Mouse (Mus musculus) erythroblast, embryonic 14.5 days (primary cell): ENCODE measurements around the gene Ak9. TPM values are rescaled to one million over a fixed set of nuclear protein-coding genes. Genes with fewer than 3 reads are reported as not detected.

Experiments used
- H3K27me3 ChIP-seq: 2 replicates; pipeline ENCODE4 v1.6.1; 2012; ENCODE audit warnings: inconsistent platforms; ENCODE audit not compliant: control insufficient read depth
- H3K36me3 ChIP-seq: 2 replicates; pipeline ENCODE4 v1.6.1; 2012; ENCODE audit warnings: mild to moderate bottlenecking, inconsistent platforms; ENCODE audit not compliant: control insufficient read depth
- H3K4me1 ChIP-seq: 2 replicates; pipeline ENCODE4 v1.6.1; 2012; ENCODE audit warnings: inconsistent platforms; ENCODE audit not compliant: control insufficient read depth
- H3K4me3 ChIP-seq: replicated peaks from 2 replicates; pipeline ENCODE3; 2012; ENCODE audit warnings: moderate library complexity, mild to moderate bottlenecking, inconsistent platforms
- H3K9me3 ChIP-seq: 2 replicates; pipeline ENCODE4 v1.6.1; 2012; ENCODE audit warnings: low read length, inconsistent platforms, mixed read lengths; ENCODE audit not compliant: control insufficient read depth
- GATA1 ChIP-seq: IDR thresholded peaks from 2 replicates; pipeline ENCODE4 v1.6.1; 2012; ENCODE audit warnings: low read length, inconsistent platforms, mixed read lengths
- TAL1 ChIP-seq: IDR thresholded peaks from 3 replicates; pipeline ENCODE4 v1.6.1; 2012; ENCODE audit warnings: low read length, inconsistent platforms, mixed read lengths
- polyA plus RNA-seq: library from polyadenylated mRNA; stranded (reverse); fragments of >175 nt; gene quantifications from 2 replicates; pipeline ENCODE4 v1.2.3, GENCODE M21; 2012

The Ak9 gene
- polyA plus RNA-seq, 1 experiment, result not detected

GRCm38 (mm10) chr10:41426368-41426767 is 122.6 kb downstream of the Ak9 start:
- TF ChIP-seq TAL1, result no peak
- no peak for TF ChIP-seq GATA1
- H3K27me3 ChIP-seq, result no peaks in the 10 kb centered on the region
- no peaks in the 10 kb centered on the region for H3K9me3 ChIP-seq
- H3K4me3 ChIP-seq, result no peak overlapping the region
- H3K36me3 ChIP-seq, result no peaks in the 10 kb centered on the region
- H3K4me1 ChIP-seq, result no peaks in the 10 kb centered on the region

GRCm38 (mm10) chr10:41434624-41435023 is 130.8 kb downstream of the Ak9 start:
- no peaks in the 10 kb centered on the region for H3K36me3 ChIP-seq
- no peak for TF ChIP-seq GATA1
- TF ChIP-seq TAL1, result no peak
- H3K27me3 ChIP-seq, result peaks cover 7% of the 10 kb centered on the region
- no peaks in the 10 kb centered on the region for H3K9me3 ChIP-seq
- no peak overlapping the region for H3K4me3 ChIP-seq
- H3K4me1 ChIP-seq, result no peaks in the 10 kb centered on the region; the same call in 1 of the 2 replicates

GRCm38 (mm10) chr10:41435141-41435540 is 131.4 kb downstream of the Ak9 start:
- no peak overlapping the region for H3K4me3 ChIP-seq
- H3K9me3 ChIP-seq, result no peaks in the 10 kb centered on the region
- H3K36me3 ChIP-seq, result no peaks in the 10 kb centered on the region
- H3K4me1 ChIP-seq, result no peaks in the 10 kb centered on the region; the same call in 1 of the 2 replicates
- no peak for TF ChIP-seq GATA1
- no peak for TF ChIP-seq TAL1
- peaks cover 7% of the 10 kb centered on the region for H3K27me3 ChIP-seq

- no peaks in the 10 kb centered on the region for H3K9me3 ChIP-seq
- peaks cover 19% of the 10 kb centered on the region for H3K36me3 ChIP-seq
- H3K4me3 ChIP-seq, result no peak overlapping the region
- H3K4me1 ChIP-seq, result peaks cover 37% of the 10 kb centered on the region
- peaks cover 4% of the 10 kb centered on the region for H3K27me3 ChIP-seq
- no peak for TF ChIP-seq TAL1
These were observed 144.4 kb downstream of the Ak9 start for GRCm38 (mm10) chr10:41448216-41448615.

- TF ChIP-seq TAL1 (no peak), GATA1 (no peak)
- no peaks in the 10 kb centered on the region for H3K9me3 ChIP-seq
- peaks cover 4% of the 10 kb centered on the region for H3K27me3 ChIP-seq
- H3K36me3 ChIP-seq, result peaks cover 27% of the 10 kb centered on the region
- peak overlapping the region; percentile 93 for H3K4me3 ChIP-seq
- H3K4me1 ChIP-seq, result peaks cover 43% of the 10 kb centered on the region
These were observed 145.9 kb downstream of the Ak9 start for GRCm38 (mm10) chr10:41449684-41450083.

- H3K36me3 ChIP-seq, result peaks cover 32% of the 10 kb centered on the region
- H3K27me3 ChIP-seq, result peaks cover 4% of the 10 kb centered on the region
- no peak for TF ChIP-seq GATA1
- TF ChIP-seq TAL1, result no peak
- H3K9me3 ChIP-seq, result no peaks in the 10 kb centered on the region
- H3K4me3 ChIP-seq, result peak within 1 kb of the TSS; percentile 93
- H3K4me1 ChIP-seq, result peaks cover 43% of the 10 kb centered on the region
These were observed 146.4 kb downstream of the Ak9 start, which contains the start of gene Zbtb24 for GRCm38 (mm10) chr10:41450137-41450670. TSS of gene Zbtb24 (plus strand) at chr10:41450383.

GRCm38 (mm10) chr10:41450780-41451522 is 147.2 kb downstream of the Ak9 start:
- H3K36me3 ChIP-seq, result peaks cover 39% of the 10 kb centered on the region
- peaks cover 2% of the 10 kb centered on the region; the same call in 1 of the 2 replicates for H3K27me3 ChIP-seq
- TF ChIP-seq TAL1 (no peak), GATA1 (no peak)
- H3K4me3 ChIP-seq, result peak overlapping the region; percentile 93
- H3K9me3 ChIP-seq, result no peaks in the 10 kb centered on the region
- H3K4me1 ChIP-seq, result peaks cover 43% of the 10 kb centered on the region

- Histone ChIP-seq H3K4me3 (peak overlapping the region; percentile 93), H3K36me3 (peaks cover 46% of the 10 kb centered on the region), H3K9me3 (no peaks in the 10 kb centered on the region), H3K27me3 (no peaks in the 10 kb centered on the region), H3K4me1 (peaks cover 50% of the 10 kb centered on the region)
- TF ChIP-seq TAL1, result no peak
- no peak for TF ChIP-seq GATA1
These were observed 147.9 kb downstream of the Ak9 start for GRCm38 (mm10) chr10:41451656-41452055.

- Histone ChIP-seq H3K4me3 (no peak overlapping the region), H3K4me1 (peaks cover 49% of the 10 kb centered on the region), H3K36me3 (peaks cover 49% of the 10 kb centered on the region), H3K9me3 (no peaks in the 10 kb centered on the region), H3K27me3 (no peaks in the 10 kb centered on the region)
- TF ChIP-seq GATA1, result no peak
These were observed 149.0 kb downstream of the Ak9 start for GRCm38 (mm10) chr10:41452791-41453190.

GRCm38 (mm10) chr10:41459990-41460389 is 156.2 kb downstream of the Ak9 start:
- Histone ChIP-seq H3K4me3 (no peak overlapping the region), H3K36me3 (peaks cover 60% of the 10 kb centered on the region), H3K9me3 (no peaks in the 10 kb centered on the region), H3K4me1 (peaks cover 7% of the 10 kb centered on the region), H3K27me3 (no peaks in the 10 kb centered on the region)
- no peak for TF ChIP-seq GATA1
- no peak for TF ChIP-seq TAL1
